Mouse (Mus musculus): ENCODE data around the gene Lama4.

- TF ChIP-seq CTCF (IDR thresholded peaks at IDR 0.05; ENCODE audit: control insufficient read depth, insufficient read depth, insufficient replicate concordance, low read depth, low read length) (no peak), POLR2A (IDR thresholded peaks at IDR 0.05; ENCODE audit: control insufficient read depth, low read depth, low read length) (peak; percentile 94)
Observed at GRCm38 (mm10) chr10:39133462-39134310, 168.4 kb downstream of the Lama4 start, which contains the start of the genes Fam229b and Tube1.

All from testis, adult 2 months (tissue).